Mouse (Mus musculus): ENCODE data around the gene Ccm2.
"Not testable (repeated sequence)": the region's sequence is repeated elsewhere in the genome, so short reads cannot be mapped to it uniquely, and the experiment has no call there.

Gene Ccm2

GRCm38 (mm10) chr11:6546205-6547013, at the start of gene Ccm2:
Gene Ccm2, plus strand, starts transcription at chr11:6546887.
- peak; percentile 86 for ATAC-seq (ENCODE audit: insufficient number of reproducible peaks, low FRiP score, low TSS enrichment)

GRCm38 (mm10) chr11:6497311-6497948, 49.3 kb upstream of the Ccm2 start:
- peak; percentile 68; the same call in 1 of the 2 replicates for ATAC-seq (ENCODE audit: insufficient number of reproducible peaks, low FRiP score, low TSS enrichment)

- no peak for ATAC-seq (ENCODE audit: insufficient number of reproducible peaks, low FRiP score, low TSS enrichment)
Measured at GRCm38 (mm10) chr11:6502506-6502905, 44.2 kb upstream of the Ccm2 start.

- peak; percentile 75; the same call in 1 of the 2 replicates for ATAC-seq (ENCODE audit: insufficient number of reproducible peaks, low FRiP score, low TSS enrichment)
Measured at GRCm38 (mm10) chr11:6504226-6504625, 42.5 kb upstream of the Ccm2 start.

GRCm38 (mm10) chr11:6504689-6505088, 42.0 kb upstream of the Ccm2 start:
- no peak for ATAC-seq (ENCODE audit: insufficient number of reproducible peaks, low FRiP score, low TSS enrichment)

GRCm38 (mm10) chr11:6506516-6506915, 40.2 kb upstream of the Ccm2 start:
- ATAC-seq (ENCODE audit: insufficient number of reproducible peaks, low FRiP score, low TSS enrichment) = no peak

GRCm38 (mm10) chr11:6508269-6508876, 38.3 kb upstream of the Ccm2 start:
- ATAC-seq (ENCODE audit: insufficient number of reproducible peaks, low FRiP score, low TSS enrichment) = no peak

GRCm38 (mm10) chr11:6514837-6515236, 31.9 kb upstream of the Ccm2 start:
- no peak for ATAC-seq (ENCODE audit: insufficient number of reproducible peaks, low FRiP score, low TSS enrichment)

- no peak for ATAC-seq (ENCODE audit: insufficient number of reproducible peaks, low FRiP score, low TSS enrichment)
Measured at GRCm38 (mm10) chr11:6519491-6520033, 27.1 kb upstream of the Ccm2 start.

GRCm38 (mm10) chr11:6520507-6521173, 26.0 kb upstream of the Ccm2 start, which contains the start of gene Myo1g:
Gene Myo1g, minus strand, starts transcription at chr11:6520965.
- ATAC-seq (ENCODE audit: insufficient number of reproducible peaks, low FRiP score, low TSS enrichment) = no peak

GRCm38 (mm10) chr11:6522782-6523525, 23.7 kb upstream of the Ccm2 start:
- no peak for ATAC-seq (ENCODE audit: insufficient number of reproducible peaks, low FRiP score, low TSS enrichment)

- no peak for ATAC-seq (ENCODE audit: insufficient number of reproducible peaks, low FRiP score, low TSS enrichment)
Measured at GRCm38 (mm10) chr11:6523662-6524088, 23.0 kb upstream of the Ccm2 start.

- ATAC-seq (ENCODE audit: insufficient number of reproducible peaks, low FRiP score, low TSS enrichment) = no peak
Measured at GRCm38 (mm10) chr11:6524165-6524879, 22.4 kb upstream of the Ccm2 start.

GRCm38 (mm10) chr11:6524880-6525238, 21.8 kb upstream of the Ccm2 start:
- ATAC-seq (ENCODE audit: insufficient number of reproducible peaks, low FRiP score, low TSS enrichment) = no peak

- ATAC-seq (ENCODE audit: insufficient number of reproducible peaks, low FRiP score, low TSS enrichment) = no peak
Measured at GRCm38 (mm10) chr11:6525241-6525640, 21.4 kb upstream of the Ccm2 start.

- ATAC-seq (ENCODE audit: insufficient number of reproducible peaks, low FRiP score, low TSS enrichment) = not testable (repeated sequence)
Measured at GRCm38 (mm10) chr11:6526526-6527255, 20.0 kb upstream of the Ccm2 start.

- ATAC-seq (ENCODE audit: insufficient number of reproducible peaks, low FRiP score, low TSS enrichment) = no peak
Measured at GRCm38 (mm10) chr11:6527256-6528185, 19.2 kb upstream of the Ccm2 start.
